Mouse (Mus musculus) midbrain, postnatal 0 days (tissue): ENCODE data around the gene Hck. TPM values are rescaled to one million over a fixed set of nuclear protein-coding genes. Genes with fewer than 3 reads are reported as not detected.

ENCODE experiments used
- ATAC-seq: fragments of 200-750 bp; cut with Nextera tagmentation; 2 replicates; pipeline ENCODE4 v1.8.0; 2017; ENCODE audit warnings: moderate number of reproducible peaks, mild to moderate bottlenecking, moderate TSS enrichment, moderate library complexity; ENCODE audit not compliant: low FRiP score
- DNase-seq: peaks from one replicate; pipeline ENCODE4 v3.0.0-alpha.2; 2015; ENCODE audit warnings: low spot score
- H3K27ac ChIP-seq: fragments of 300-500 bp; sonication (generic); 2 replicates; pipeline ENCODE4 v1.5.1; 2014; ENCODE audit warnings: low read depth, mild to moderate bottlenecking, low read length, mixed read lengths
- H3K27me3 ChIP-seq: fragments of 300-500 bp; sonication (generic); 2 replicates; pipeline ENCODE4 v1.6.1; 2014; ENCODE audit warnings: low read length, control low read depth, mixed read lengths; ENCODE audit not compliant: insufficient read depth
- H3K36me3 ChIP-seq: fragments of 300-500 bp; sonication (generic); 2 replicates; pipeline ENCODE4 v1.6.1; 2014; ENCODE audit warnings: low read length, control low read depth, mixed read lengths; ENCODE audit not compliant: insufficient read depth
- H3K4me1 ChIP-seq: fragments of 300-500 bp; sonication (generic); 2 replicates; pipeline ENCODE4 v1.6.1; 2014; ENCODE audit warnings: mild to moderate bottlenecking, control low read depth, antibody characterized with exemption, low read length, mixed read lengths; ENCODE audit not compliant: insufficient read depth
- H3K4me2 ChIP-seq: fragments of 300-500 bp; sonication (generic); 2 replicates; pipeline ENCODE4 v1.6.1; 2014; ENCODE audit warnings: low read depth, mild to moderate bottlenecking, low read length, mixed read lengths; ENCODE audit not compliant: poor library complexity, severe bottlenecking
- H3K4me3 ChIP-seq: fragments of 300-500 bp; sonication (generic); 2 replicates; pipeline ENCODE4 v1.5.1; 2014; ENCODE audit warnings: low read depth, mild to moderate bottlenecking, low read length, moderate library complexity
- H3K9ac ChIP-seq: fragments of 300-500 bp; sonication (generic); replicated peaks from 2 replicates; pipeline ENCODE4 v1.6.1; 2014; ENCODE audit warnings: mild to moderate bottlenecking, low read length, moderate library complexity, mixed read lengths; ENCODE audit not compliant: poor library complexity, severe bottlenecking
- H3K9me3 ChIP-seq: fragments of 300-500 bp; sonication (generic); 2 replicates; pipeline ENCODE4 v1.6.1; 2016; ENCODE audit warnings: low read length, control low read depth
- CTCF ChIP-seq: IDR thresholded peaks from 2 replicates; pipeline ENCODE4 v1.5.1; 2016; ENCODE audit warnings: antibody characterized with exemption, mild to moderate bottlenecking
- WGBS: fragments of 180-500 bp; shearing (Covaris S2); extraction: QIAGEN DNeasy Blood & Tissue Kit; methylation state at CpG from one replicate; pipeline ENCODE4 v1.1.7; 2014; 5-methylcytosine and 5-hydroxymethylcytosine counted together
- polyA plus RNA-seq: library from polyadenylated mRNA; unstranded; fragments of >200 nt; fragmentation: Nextera tagmentation; extraction: Ambion mirVana; gene quantifications from 2 replicates; pipeline ENCODE4 v1.2.1, GENCODE M21; 2015
- total RNA-seq: library from RNA; depleted of rRNA; stranded (reverse); fragments of >200 nt; gene quantifications from 2 replicates; pipeline ENCODE4 v1.2.3, GENCODE M21; 2014

Hck gene
- total and polyA plus RNA-seq, 2 experiments from 2014 or later = 8.7 to 11.7 TPM

GRCm38 (mm10) chr2:153149742-153150141, 41.5 kb downstream of the Hck start:
- H3K4me2 ChIP-seq = no peak overlapping the region

GRCm38 (mm10) chr2:153151026-153151425, 42.8 kb downstream of the Hck start:
- no peaks in the 10 kb centered on the region for H3K9me3 ChIP-seq
- ATAC-seq (no peak), DNase-seq (no peak)
- H3K27ac ChIP-seq = no peak overlapping the region
- no peaks in the 10 kb centered on the region for H3K27me3 ChIP-seq
- no peaks in the 10 kb centered on the region for H3K36me3 ChIP-seq
- WGBS = 89% methylated on average over 7 of the region's 7 CpGs
- H3K4me3 ChIP-seq = no peak overlapping the region
- H3K9ac ChIP-seq = no peak overlapping the region
- no peak for TF ChIP-seq CTCF
- no peaks in the 10 kb centered on the region for H3K4me1 ChIP-seq
- no peak overlapping the region for H3K4me2 ChIP-seq

More at GRCm38 (mm10) chr2:153149742-153150141, 41.5 kb downstream of the Hck start:
- Histone ChIP-seq H3K9ac (no peak overlapping the region), H3K36me3 (no peaks in the 10 kb centered on the region), H3K27ac (no peak overlapping the region), H3K27me3 (peaks cover 5% of the 10 kb centered on the region; the same call in 1 of the 2 replicates), H3K9me3 (no peaks in the 10 kb centered on the region), H3K4me3 (no peak overlapping the region), H3K4me1 (no peaks in the 10 kb centered on the region)
- DNase-seq = no peak
- 75% methylated on average over 3 of the region's 3 CpGs for WGBS
- no peak for TF ChIP-seq CTCF
- no peak for ATAC-seq

- Histone ChIP-seq H3K9me3 (no peaks in the 10 kb centered on the region), H3K9ac (no peak overlapping the region), H3K4me2 (no peak overlapping the region), H3K27ac (no peak overlapping the region), H3K36me3 (no peaks in the 10 kb centered on the region), H3K27me3 (no peaks in the 10 kb centered on the region), H3K4me3 (no peak overlapping the region), H3K4me1 (no peaks in the 10 kb centered on the region)
- no peak for TF ChIP-seq CTCF
- 81% methylated on average over 8 of the region's 8 CpGs for WGBS
- ATAC-seq (no peak), DNase-seq (no peak)
These were observed 43.8 kb downstream of the Hck start for GRCm38 (mm10) chr2:153151926-153152665.

- no peak for DNase-seq
- H3K36me3 ChIP-seq = no peaks in the 10 kb centered on the region
- H3K4me3 ChIP-seq = no peak overlapping the region
- no peaks in the 10 kb centered on the region for H3K27me3 ChIP-seq
- no peaks in the 10 kb centered on the region for H3K9me3 ChIP-seq
- no peak overlapping the region for H3K4me2 ChIP-seq
- ATAC-seq = no peak
- WGBS = 80% methylated on average over 4 of the region's 4 CpGs
- no peak overlapping the region for H3K27ac ChIP-seq
- no peaks in the 10 kb centered on the region for H3K4me1 ChIP-seq
- no peak overlapping the region for H3K9ac ChIP-seq
- TF ChIP-seq CTCF = no peak
These were observed 44.8 kb downstream of the Hck start for GRCm38 (mm10) chr2:153153033-153153450.

GRCm38 (mm10) chr2:153157270-153157669, 49.0 kb downstream of the Hck start:
- no peak overlapping the region for H3K27ac ChIP-seq
- no peaks in the 10 kb centered on the region for H3K27me3 ChIP-seq
- 69% methylated on average over 1 of the region's 3 CpGs for WGBS
- DNase-seq (no peak), ATAC-seq (no peak)
- H3K9me3 ChIP-seq = no peaks in the 10 kb centered on the region
- H3K4me1 ChIP-seq = no peaks in the 10 kb centered on the region
- no peaks in the 10 kb centered on the region for H3K36me3 ChIP-seq
- peak; percentile 33 for TF ChIP-seq CTCF
- no peak overlapping the region for H3K4me3 ChIP-seq
- no peak overlapping the region for H3K9ac ChIP-seq
- H3K4me2 ChIP-seq = no peak overlapping the region

GRCm38 (mm10) chr2:153160133-153160532, 51.9 kb downstream of the Hck start:
- ATAC-seq (no peak), DNase-seq (no peak)
- Histone ChIP-seq H3K27me3 (no peaks in the 10 kb centered on the region), H3K4me1 (no peaks in the 10 kb centered on the region), H3K4me2 (no peak overlapping the region), H3K36me3 (no peaks in the 10 kb centered on the region; the same call in 1 of the 2 replicates), H3K27ac (no peak overlapping the region), H3K9ac (no peak overlapping the region), H3K9me3 (no peaks in the 10 kb centered on the region), H3K4me3 (no peak overlapping the region)
- no peak for TF ChIP-seq CTCF
- WGBS = 89% methylated on average over 5 of the region's 5 CpGs
